Mouse (Mus musculus) erythroid progenitor cell, adult 5-6 weeks (primary cell): Measurements from ENCODE around the gene Gm16506. TPM values are rescaled to one million over a fixed set of nuclear protein-coding genes. Genes with fewer than 3 reads are reported as not detected.
"Not testable (repeated sequence)": the region's sequence is repeated elsewhere in the genome, so short reads cannot be mapped to it uniquely, and the experiment has no call there.

ENCODE experiments used
- ATAC-seq: replicated peaks from 2 replicates; pipeline ENCODE4 v1.8.0; 2016; ENCODE audit warnings: moderate number of reproducible peaks, mild to moderate bottlenecking, moderate TSS enrichment, inconsistent platforms; ENCODE audit not compliant: poor library complexity, low FRiP score, severe bottlenecking
- total RNA-seq, 2 experiments: library from RNA; stranded (forward) in 1 of 2; stranded (reverse) in 1 of 2; fragments of 150-400 nt in 1 of 2; fragments of 186-747, 209-891 nt in 1 of 2; gene quantifications; 2 replicates each; pipeline versions ENCODE4 v1.2.3 to v1.2.4; 2015 to 2017; ENCODE audit warnings: low replicate concordance in 2 of 2

Gene Gm16506
- total RNA-seq (2015; ENCODE audit: low replicate concordance) = not detected in 2 replicates
- not detected in 2 replicates for total RNA-seq (2017; ENCODE audit: low replicate concordance)

DNA sequence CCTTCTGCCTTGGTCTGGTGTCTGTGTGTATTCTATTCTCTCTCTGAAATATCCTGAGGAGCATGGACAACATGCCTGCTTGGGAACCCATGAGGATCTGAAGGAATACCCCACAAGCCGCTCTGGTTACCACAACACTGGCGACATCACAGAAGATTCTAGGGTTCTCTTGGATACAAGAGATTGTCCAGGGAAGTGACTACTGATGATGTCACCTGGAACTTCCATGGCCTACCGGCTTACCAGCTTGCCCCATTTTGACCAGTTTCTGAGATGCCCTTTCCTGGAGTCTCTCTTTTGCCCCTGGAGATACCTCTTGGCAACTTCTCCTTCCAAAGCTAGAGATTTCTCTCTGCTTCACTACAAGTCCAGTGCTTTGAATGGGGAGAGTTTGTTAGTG is at the start of gene Gm16506:
Gene Gm16506, minus strand, starts transcription at position 101 of the 400 bp plus-strand sequence.
- ATAC-seq = not testable (repeated sequence)

DNA sequence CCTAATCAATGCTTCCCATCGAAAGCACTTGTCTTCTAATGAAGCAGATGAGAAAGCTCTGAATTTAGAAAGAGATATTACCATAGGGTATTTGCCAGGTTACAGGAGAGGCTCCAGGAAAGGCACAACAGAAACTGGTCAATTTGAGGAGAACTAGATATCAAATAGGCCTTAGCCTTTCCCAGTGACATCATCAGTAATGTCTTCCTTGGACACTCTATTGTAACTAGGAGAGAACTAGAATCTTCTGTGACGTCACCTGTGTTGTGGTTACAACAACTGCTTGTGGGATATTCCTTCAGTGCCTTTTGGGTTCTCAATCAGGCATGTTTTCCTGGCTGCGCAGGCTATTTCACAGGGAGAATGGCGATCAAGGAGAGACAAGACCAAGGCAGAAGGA is 20.3 kb upstream of the Gm16506 start, which contains the start of gene Gm6526:
Gene Gm6526, plus strand, starts transcription at position 301 of the 400 bp plus-strand sequence.
- not testable (repeated sequence) for ATAC-seq

DNA sequence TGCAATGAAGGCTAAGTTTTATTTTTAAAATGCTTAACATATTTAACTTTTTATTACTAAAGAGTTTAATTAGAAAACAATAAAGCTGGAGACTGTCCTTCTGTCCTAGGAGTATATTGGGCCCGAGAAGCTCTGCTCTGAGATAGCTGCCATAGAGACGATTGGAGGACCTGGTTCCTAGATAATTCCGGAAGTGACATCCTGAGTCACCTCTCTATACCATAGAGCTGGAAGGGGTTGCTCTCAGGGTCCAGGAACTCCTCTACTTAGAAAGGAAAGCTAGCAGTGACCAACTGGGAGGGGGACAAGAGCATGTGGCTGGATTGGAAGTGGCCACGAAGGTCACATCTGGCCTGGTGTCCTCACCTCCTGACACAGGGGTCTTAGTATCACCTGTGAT is 29.7 kb downstream of the Gm16506 start, which contains the start of gene Gm7324:
Gene Gm7324, plus strand, starts transcription at position 208 of the 400 bp plus-strand sequence.
- ATAC-seq = not testable (repeated sequence)

- ATAC-seq = not testable (repeated sequence)
These were observed 50.2 kb downstream of the Gm16506 start, which contains the start of gene Gm8165 for GRCm38 (mm10) chr14:43677099-43677498. Gene Gm8165 (minus strand): TSS chr14:43677199.

Other genes starting within 250 kb of the Gm16506 start
- gene Gm5799, start 183.9 kb downstream of the Gm16506 start, total RNA-seq (2015; ENCODE audit: low replicate concordance) = not detected in 2 replicates
- not detected in 2 replicates for gene Gm5799, start 183.9 kb downstream of the Gm16506 start, total RNA-seq (2017; ENCODE audit: low replicate concordance)
- not detected in 2 replicates for gene Gm17654, start 148.3 kb downstream of the Gm16506 start, total RNA-seq (2015; ENCODE audit: low replicate concordance)
- gene Gm17654, start 148.3 kb downstream of the Gm16506 start, total RNA-seq (2017; ENCODE audit: low replicate concordance) = not detected in 2 replicates
- not detected in 2 replicates for gene Gm10375, start 119.5 kb downstream of the Gm16506 start, total RNA-seq (2015; ENCODE audit: low replicate concordance)
- gene Gm10375, start 119.5 kb downstream of the Gm16506 start, total RNA-seq (2017; ENCODE audit: low replicate concordance) = not detected in 2 replicates
- gene Gm8165, start 50.3 kb downstream of the Gm16506 start, total RNA-seq (2015; ENCODE audit: low replicate concordance) = not detected in 2 replicates
- not detected in 2 replicates for gene Gm8165, start 50.3 kb downstream of the Gm16506 start, total RNA-seq (2017; ENCODE audit: low replicate concordance)
- gene Gm7324, start 29.7 kb downstream of the Gm16506 start, total RNA-seq (2015; ENCODE audit: low replicate concordance) = not detected in 2 replicates
- gene Gm7324, start 29.7 kb downstream of the Gm16506 start, total RNA-seq (2017; ENCODE audit: low replicate concordance) = 3.2 TPM in 1 of 2 replicates, not detected in the other
- not detected in 2 replicates for gene Gm6526, start 20.4 kb upstream of the Gm16506 start, total RNA-seq (2015; ENCODE audit: low replicate concordance)
- gene Gm6526, start 20.4 kb upstream of the Gm16506 start, total RNA-seq (2017; ENCODE audit: low replicate concordance) = not detected in 2 replicates
- not detected in 2 replicates for gene Gm8180, start 57.3 kb upstream of the Gm16506 start, total RNA-seq (2015; ENCODE audit: low replicate concordance)
- gene Gm8180, start 57.3 kb upstream of the Gm16506 start, total RNA-seq (2017; ENCODE audit: low replicate concordance) = not detected in 2 replicates
- 28.1 TPM in 2 replicates for gene Ear1, start 148.0 kb upstream of the Gm16506 start, total RNA-seq (2015; ENCODE audit: low replicate concordance)
- 31.3 and 37.0 TPM in 2 replicates for gene Ear1, start 148.0 kb upstream of the Gm16506 start, total RNA-seq (2017; ENCODE audit: low replicate concordance)
- gene Ear10, start 196.1 kb upstream of the Gm16506 start, total RNA-seq (2015; ENCODE audit: low replicate concordance) = 10.9 TPM in 1 of 2 replicates, not detected in the other
- gene Ear10, start 196.1 kb upstream of the Gm16506 start, total RNA-seq (2017; ENCODE audit: low replicate concordance) = not detected in 2 replicates
- 9.4 and 13.8 TPM in 2 replicates for gene Gm8113, start 197.9 kb upstream of the Gm16506 start, total RNA-seq (2015; ENCODE audit: low replicate concordance)
- gene Gm8113, start 197.9 kb upstream of the Gm16506 start, total RNA-seq (2017; ENCODE audit: low replicate concordance) = 5.3 and 7.3 TPM in 2 replicates
- gene Ang5, start 229.6 kb upstream of the Gm16506 start, total RNA-seq (2015; ENCODE audit: low replicate concordance) = not detected in 2 replicates
- not detected in 2 replicates for gene Ang5, start 229.6 kb upstream of the Gm16506 start, total RNA-seq (2017; ENCODE audit: low replicate concordance)